Mouse (Mus musculus) left cerebral cortex, postnatal 14 days (tissue): Measurements from ENCODE around the gene Srpx. TPM values are rescaled to one million over a fixed set of nuclear protein-coding genes. Genes with fewer than 3 reads are reported as not detected.

ENCODE experiments used
- DNase-seq, 2 experiments: peaks; one replicate each; pipeline ENCODE4 v3.0.0; 2021 to 2022; ENCODE audit warnings: low spot score in 2 of 2, mixed read lengths in 1 of 2
- intact Hi-C: fragments of 180-260 bp; cut with DNase I; formaldehyde crosslinking; loops from one replicate; pipeline ENCODE4 v1.15.1; 2025
- long read RNA-seq, 2 experiments: library from polyadenylated mRNA; stranded (forward); transcript quantifications; one replicate each; pipeline ENCODE4 v2.0.0; 2021
- total RNA-seq, 2 experiments: library from RNA; stranded (reverse); gene quantifications; 2 replicates each; pipeline ENCODE4 v1.2.3; 2021

The Srpx gene
- under 1 TPM; 0.93 to 0.97 TPM for total RNA-seq
- long read RNA-seq, experiment 1 = 0 reads
- long read RNA-seq, experiment 2 = 0 reads

DNA sequence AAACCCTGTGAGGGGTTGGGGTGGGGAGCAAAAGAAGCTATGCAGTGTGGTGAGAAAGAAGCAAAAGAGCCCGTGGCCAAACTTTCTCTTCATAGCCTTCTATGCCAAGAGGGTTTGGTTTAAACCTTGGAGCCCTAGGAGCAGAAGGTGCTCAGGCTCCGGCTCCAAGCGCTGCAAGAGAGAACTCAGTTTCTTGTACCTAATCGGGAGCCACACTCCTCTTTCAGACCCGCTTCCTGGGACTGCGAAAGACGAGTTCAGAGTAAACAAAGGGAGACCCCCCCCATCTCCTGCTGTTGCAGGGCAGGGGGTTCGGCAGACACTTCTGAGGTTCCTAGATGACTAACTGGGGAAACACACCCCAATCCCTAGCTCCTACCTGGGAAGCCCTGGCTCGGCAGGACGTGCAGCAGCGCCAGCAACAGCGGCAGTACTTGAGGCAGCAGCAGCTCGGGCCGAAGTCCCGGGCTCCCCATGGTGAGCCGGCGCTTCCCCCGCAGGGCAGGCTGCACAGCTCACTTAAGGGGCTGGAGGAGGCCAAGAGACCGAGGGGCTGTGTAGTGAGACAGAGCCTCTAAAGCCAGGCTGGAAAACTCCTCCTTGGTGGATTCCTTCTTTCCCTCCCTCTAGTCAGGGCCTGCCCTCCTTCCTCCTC, at the start of gene Srpx:
Gene Srpx, minus strand, starts transcription at position 645 of the 655 bp plus-strand sequence.
- no peak for DNase-seq
- intact Hi-C loops = no loop called here

DNA sequence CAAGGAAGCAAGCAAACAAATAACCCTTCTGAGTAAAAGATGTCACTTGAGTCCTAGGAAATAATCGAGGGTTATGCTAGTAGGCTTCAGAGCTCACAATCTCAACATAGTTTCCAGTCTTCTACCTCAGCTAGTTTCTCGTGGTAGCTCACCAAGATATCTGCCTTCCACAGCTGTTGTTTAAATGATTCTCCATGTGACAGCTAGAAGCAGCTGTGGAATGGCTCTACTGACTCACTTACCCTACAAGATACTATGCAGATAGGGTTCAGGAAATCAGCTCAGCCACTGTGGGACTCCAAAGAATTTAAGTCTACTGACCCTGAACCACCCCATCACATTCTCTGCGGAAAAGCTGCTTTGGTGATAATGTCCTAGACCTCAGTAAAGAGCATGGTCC, 34.9 kb upstream of the Srpx start:
- intact Hi-C loops = no loop called here
- no peak for DNase-seq

DNA sequence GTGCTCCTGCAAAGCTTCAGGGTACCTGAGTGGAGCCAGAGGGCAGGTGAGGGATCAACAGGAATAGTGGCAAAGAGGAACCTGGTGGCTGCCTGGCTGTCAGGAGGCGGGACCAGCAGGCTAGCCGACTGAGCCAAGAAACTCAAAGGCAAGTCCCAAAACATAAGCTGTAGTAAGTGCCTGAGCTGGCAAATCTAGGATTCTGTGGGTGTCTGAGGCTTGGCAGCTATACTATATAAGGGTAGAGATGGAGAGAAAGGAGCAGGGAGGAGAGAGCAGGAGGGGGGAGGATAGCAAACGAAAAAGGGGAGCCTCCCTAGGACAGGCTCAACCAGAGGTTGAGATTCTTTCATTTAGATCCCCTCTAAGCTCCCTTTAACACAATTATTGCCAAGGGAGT, 1.7 kb downstream of the Srpx start:
- intact Hi-C loops = no loop called here
- DNase-seq = peak; percentile 16 to 26

DNA sequence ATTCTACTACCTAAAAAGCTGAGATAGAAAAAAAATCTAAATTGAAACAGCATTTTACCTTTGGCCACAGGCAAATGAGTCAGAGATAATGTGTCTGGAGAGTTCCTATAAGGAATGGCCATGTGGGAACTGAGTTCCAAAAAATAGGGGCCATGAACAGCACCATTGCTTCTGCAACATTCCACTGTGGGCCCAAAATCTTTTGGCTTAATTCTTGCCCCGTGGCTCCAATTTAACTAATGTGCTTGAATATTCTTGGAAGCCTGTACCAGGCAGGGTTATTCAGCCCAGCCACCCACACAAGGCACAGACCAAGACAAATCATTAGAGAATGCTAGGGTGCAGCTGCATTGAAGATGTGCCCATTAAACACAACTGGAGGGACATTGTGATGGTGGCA, 6.8 kb downstream of the Srpx start:
- intact Hi-C loops = no loop called here
- DNase-seq = no peak

DNA sequence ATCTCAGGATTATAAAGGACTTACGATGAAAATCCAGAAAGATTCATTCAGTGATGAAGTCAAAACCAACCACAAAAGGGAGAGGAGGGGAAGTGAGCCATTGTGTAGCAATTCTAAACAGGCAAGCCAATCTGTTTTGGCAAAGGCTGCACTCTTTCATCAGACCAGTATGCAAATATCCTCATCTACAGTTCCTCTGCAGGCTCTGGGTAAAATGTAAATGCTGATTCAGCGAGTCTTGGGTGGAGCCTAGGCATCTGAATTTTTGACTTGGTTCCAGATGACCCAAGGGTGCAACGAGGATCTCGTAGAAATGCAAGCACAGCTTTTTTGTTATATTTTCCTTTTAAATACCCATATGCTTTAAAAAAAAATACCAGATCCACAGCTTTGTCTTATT, 9.0 kb downstream of the Srpx start:
- DNase-seq = no peak
- intact Hi-C loops = no loop called here

DNA sequence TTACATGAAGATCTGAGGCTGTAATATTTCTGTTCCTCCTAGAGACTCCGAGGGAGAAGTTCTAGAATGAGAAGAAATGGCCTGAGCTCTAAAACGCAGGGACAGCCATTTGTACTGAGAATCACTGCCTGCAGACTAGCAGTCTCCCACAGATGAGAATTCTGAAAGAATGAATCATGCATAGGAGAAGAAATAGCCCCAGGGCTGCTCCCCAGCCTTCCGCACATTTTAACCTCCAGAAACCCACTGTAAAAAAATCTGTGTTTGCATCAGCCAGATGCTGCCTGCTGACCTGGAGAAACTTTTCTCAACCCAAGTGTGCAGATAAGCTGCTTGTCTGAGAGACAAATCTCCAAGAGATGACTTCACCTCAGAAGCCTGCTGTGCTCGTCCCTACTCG, 12.0 kb downstream of the Srpx start:
- intact Hi-C loops = no loop called here
- DNase-seq = no peak

DNA sequence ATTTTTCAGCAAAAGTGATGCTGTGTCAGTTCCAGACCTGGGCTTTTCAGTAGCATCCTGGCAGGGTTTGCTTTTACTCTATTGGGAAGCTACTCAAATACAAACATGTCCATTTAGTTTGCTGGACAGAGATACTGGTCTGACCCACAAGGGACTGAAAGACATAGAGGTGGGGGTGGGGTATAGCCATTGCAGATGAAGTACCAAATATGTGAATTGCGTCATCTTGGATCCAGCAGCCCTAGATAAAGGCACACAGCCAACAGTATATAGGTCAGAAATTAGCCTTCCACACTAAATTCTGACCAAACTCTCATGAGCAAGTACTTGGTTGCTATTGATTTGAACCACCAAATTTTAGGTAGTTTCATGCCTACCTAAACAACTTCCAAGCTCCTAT, 14.8 kb downstream of the Srpx start:
- DNase-seq = no peak
- intact Hi-C loops = no loop called here

DNA sequence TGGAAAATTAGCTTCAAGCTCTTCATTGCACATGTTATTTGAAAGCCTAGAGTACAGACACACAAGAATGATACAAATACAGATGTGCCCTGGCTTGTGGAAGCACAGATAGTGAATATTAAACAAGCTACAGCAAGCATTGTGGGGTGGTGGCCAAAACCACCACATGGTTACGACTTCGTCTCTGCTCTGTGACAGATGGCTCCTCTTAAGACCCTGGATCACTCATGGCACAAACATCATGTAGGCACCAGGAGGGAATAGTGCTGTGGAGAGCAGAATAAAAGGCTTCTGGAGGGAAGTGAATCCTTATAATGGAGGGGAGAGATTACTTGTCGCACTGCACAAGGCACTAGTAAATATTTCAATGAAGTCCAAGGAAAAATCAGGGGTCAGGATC, 21.7 kb downstream of the Srpx start:
- DNase-seq = no peak
- intact Hi-C loops = no loop called here

DNA sequence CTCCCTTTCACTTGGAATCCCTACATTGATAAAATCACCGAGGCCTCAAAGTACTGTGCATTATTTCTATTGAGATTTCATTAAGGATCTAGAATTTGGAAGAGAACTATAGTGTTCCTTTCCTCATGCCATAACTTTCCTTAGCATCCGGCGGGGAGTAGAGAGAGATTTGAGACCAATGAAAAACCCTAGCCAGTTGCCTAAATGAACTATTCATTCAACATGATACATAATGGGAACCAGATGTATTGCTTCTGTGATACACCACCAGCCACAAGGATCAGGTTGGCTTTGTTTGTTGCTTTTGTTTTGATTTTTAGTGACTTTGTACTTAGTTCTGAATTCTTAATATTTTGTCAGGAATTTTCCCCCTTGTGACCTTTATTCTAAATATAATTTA, 37.1 kb downstream of the Srpx start:
- intact Hi-C loops = no loop called here
- DNase-seq = no peak

DNA sequence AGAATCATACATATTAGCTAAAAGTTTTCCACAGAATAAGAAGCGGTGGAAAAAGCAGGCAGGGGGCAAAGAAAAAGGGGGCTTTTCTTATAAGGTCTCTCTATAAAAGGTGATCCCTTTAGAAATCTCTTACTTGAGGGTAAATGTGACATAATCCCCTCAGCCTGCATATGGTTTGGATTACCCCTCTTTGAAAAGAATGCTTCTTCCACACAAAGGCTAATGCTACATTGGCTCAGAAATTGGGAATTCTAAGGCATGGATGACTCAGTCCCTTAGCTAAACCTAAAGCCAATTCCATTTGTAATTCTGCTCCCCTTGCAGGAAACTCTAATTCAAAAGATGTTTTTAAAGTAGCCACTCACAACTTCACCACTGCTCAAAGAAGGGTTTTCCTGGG, 37.5 kb downstream of the Srpx start:
- intact Hi-C loops = no loop called here

DNA sequence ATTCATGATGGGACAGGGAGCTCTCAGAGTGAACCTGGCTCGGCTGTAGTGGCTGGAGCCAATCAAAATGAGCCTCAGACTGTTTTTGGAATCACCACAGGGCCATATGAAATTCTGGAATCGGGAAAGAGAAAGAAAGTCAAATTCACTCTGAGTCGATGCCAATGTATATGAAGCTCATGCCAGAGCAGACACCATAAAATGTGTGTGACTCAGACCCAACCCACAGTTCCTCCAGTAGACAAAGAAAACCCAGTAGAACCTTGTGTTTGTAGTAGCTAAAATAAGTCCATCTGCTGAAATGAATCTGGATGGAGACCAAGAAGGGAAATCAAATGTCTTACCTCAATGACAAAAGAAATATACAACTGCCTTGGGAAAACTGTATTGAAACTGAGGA, 43.5 kb downstream of the Srpx start:
- intact Hi-C loops = loop anchor here (5.0 kb wide), 1 partner anchor 947 kb away; no protein-coding TSS in a partner anchor
- DNase-seq = no peak

More for the DNA sequence above, 37.5 kb downstream of the Srpx start:
- DNase-seq = no peak

DNA sequence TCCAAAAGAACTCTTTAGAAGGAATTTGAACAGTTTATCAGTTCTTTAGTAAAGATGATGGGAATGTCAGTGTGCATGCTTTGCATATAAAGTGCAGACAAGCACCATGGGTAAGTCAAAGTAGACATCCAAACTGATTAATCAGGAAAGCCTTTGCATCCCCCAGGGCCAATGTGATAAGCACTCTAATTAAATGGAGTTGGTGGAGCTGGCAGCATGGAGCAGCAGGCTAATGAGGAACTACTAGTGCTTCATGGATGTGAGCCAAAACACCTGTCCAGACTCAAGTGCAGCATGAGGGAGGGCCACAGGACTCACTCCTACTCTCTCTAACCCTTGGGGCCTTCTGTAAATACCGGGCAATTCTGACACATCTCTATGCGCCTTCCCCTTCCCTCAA, 46.0 kb downstream of the Srpx start:
- no peak for DNase-seq
- intact Hi-C loops = loop anchor here (5.0 kb wide), 1 partner anchor 944 kb away; no protein-coding TSS in a partner anchor

DNA sequence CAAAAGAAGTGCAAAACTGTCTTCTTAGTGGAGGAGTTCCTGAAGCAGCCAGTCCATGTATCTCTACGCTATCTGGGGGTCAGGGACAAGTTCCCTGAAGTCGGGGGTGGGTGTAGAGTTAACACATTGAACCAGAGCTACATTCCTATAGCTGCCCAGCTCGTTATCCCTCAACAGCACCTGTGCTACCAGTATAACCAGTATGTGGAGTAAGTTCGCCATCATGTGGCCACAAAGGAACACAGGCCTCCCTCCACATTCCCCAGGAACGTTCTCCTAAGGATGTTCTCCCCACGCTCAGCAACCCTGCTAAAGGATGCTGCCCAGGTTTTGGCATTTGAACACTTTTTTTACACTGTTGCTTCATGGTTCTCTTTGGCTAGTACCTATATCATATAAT, 46.8 kb downstream of the Srpx start:
- peak; percentile 43 to 57 for DNase-seq
- intact Hi-C loops = loop anchor here (5.0 kb wide), 1 partner anchor 943 kb away; no protein-coding TSS in a partner anchor

DNA sequence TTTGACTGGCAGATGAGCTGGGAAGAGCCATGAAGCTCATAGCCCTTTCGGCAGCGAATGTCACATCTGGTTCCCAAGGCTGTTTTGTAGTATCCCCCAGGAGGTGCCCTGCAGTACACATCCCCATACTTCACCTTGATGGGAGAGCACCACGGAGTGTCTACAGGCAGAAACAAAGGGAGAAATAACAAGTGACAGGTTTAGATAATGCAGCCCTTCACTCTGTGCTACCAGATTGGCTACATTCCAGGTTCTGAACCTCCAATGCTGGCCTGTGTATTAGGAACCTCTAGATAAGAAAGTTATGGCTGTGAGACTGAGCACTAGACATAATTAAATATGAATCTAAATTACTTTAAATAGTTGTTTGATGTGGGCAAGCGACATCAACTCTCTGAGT, 48.1 kb downstream of the Srpx start:
- intact Hi-C loops = no loop called here
- no peak for DNase-seq

DNA sequence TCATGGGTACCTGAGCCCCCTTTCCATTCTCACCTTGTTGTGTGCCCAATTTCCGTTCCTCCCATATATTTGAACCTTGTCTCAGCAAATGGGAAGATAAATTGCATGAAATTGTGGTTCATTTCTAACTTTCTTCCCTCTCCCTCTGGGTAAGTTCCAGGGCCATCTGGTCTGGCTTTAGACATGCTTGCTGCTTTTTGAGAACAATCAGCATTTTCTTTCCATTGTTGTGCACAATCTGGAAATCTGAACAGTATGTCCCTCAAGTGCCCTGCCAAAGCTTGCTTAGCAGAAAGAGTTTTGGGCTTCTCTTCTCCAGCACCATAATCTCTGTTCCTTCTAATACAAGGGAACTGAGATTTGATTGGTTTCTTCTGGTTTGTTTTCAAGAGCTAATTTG, 53.7 kb downstream of the Srpx start:
- no peak for DNase-seq
- intact Hi-C loops = no loop called here

DNA sequence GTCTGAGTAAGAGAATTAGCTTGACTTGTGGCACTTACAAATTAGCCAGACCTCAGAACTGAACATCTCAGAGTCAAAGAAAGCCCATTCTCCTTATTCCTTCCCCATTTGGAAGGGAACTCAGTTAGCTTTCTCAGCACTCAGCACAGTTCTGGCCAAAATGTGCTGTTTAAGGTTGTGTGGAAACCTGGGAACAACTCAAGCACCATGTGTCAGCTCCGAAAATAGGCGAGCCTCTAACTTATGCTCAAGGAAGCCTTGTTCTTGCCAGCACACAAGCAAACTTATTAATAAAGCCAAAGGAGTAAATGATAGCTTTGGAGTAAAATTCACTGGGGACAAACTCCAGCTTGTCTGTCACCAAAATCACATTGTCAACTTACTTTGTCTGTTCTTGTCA, 54.1 kb downstream of the Srpx start:
- DNase-seq = no peak
- intact Hi-C loops = no loop called here

DNA sequence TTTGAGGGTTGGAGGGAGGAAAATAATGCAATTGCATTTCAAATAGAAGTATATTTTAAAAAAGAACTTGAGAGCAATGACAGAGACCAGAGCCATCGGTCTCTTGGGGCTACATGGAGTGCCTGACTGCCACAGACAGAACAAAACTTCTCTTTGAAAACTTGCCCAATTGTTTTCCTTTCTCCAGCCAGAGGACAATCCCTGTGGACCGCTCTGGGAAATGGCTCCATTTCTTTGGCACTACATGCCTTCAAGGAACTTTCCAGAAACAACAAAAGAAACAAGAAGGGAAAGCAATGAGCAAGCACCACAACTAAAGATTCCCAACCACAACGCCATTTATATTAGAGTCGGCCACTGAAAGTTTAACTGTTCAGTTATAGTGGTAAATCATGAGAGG, 55.3 kb downstream of the Srpx start:
- intact Hi-C loops = no loop called here
- DNase-seq = no peak

DNA sequence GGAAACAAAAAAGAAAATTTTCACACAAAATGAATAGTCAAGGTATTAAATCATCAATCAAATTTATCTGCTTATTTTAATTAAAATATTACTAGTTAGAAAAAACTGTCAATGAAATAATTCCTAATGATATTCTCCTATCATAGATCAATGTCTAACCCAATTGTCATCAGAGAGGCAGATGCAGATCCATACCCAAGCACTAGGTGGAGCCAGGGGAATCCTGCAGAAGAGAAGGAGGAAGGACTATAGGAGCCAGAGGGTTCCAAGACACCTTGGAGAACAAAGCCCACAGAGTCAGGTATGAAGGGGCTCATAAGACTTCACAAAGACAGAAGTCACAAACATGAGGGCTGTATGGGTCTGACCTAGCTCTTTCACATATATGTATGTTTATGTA, 82.8 kb downstream of the Srpx start:
- intact Hi-C loops = no loop called here
- no peak for DNase-seq

DNA sequence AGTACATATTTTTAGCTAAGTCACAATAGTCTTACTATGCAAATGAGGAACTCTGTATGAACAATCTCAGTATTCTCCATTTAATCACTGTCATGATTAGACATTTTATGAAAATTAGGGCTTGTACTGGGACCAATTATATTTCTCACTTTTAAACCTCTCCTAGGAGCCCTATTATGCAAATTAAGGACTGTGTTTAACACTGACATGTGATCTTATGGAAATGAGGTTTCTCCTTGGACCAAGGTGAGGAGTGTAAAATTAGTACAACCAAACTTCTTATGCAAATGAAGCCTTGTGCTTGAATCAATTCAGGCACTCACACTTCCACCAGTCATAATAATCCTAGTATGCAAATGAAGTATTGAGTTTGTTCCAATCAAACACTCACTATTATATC, 107.3 kb downstream of the Srpx start:
- intact Hi-C loops = no loop called here
- no peak for DNase-seq

DNA sequence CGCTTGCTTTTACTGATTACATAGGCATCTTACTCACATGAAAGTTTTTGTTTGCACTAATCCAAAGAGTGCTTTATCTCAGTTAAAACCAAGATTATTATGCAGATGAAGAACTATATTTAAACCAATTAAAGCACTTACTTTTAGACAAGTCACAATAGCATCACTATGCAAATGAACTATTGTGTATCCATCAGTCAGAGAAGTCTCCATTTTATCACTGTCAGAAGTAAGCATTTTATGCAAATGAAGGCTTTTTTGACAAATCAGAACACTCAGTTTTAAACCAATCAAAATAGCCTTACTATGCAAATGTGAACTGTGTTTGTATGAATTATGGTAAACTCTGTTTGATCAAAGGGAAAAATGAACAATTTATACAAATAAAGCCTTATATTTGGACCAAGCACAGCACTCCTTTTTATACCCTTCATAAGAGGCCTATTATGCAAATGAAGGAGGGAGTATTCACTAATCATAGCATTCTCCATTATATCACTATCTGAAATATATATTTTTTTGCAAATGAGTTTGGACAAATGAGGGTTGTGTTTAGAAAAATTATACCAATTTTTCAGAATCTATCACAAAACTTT, 109.7 kb downstream of the Srpx start:
- intact Hi-C loops = no loop called here

DNA sequence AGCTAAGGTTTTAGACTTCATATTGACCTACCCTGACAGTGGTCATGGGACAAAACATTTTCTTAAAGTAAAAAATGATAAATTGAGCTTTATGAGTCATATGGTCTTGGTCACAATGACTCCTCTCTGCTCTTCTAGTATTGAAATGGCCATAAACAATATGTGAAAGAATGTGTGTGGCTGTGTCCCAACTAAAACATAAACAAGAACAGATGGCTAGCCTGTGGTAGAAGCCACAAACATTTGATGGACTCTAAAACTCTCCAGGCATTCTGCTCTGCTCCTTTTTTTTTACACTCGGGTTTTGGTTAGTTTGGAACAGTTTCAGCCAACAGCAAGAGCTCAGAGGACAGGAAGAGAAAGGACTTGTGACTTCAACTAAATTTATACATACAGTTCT, 111.6 kb downstream of the Srpx start:
- no peak for DNase-seq
- intact Hi-C loops = no loop called here

More for the DNA sequence above, 109.7 kb downstream of the Srpx start:
- no peak for DNase-seq
